Mouse (Mus musculus): Measurements from ENCODE around the gene Myo1h.

Myo1h gene

DNA sequence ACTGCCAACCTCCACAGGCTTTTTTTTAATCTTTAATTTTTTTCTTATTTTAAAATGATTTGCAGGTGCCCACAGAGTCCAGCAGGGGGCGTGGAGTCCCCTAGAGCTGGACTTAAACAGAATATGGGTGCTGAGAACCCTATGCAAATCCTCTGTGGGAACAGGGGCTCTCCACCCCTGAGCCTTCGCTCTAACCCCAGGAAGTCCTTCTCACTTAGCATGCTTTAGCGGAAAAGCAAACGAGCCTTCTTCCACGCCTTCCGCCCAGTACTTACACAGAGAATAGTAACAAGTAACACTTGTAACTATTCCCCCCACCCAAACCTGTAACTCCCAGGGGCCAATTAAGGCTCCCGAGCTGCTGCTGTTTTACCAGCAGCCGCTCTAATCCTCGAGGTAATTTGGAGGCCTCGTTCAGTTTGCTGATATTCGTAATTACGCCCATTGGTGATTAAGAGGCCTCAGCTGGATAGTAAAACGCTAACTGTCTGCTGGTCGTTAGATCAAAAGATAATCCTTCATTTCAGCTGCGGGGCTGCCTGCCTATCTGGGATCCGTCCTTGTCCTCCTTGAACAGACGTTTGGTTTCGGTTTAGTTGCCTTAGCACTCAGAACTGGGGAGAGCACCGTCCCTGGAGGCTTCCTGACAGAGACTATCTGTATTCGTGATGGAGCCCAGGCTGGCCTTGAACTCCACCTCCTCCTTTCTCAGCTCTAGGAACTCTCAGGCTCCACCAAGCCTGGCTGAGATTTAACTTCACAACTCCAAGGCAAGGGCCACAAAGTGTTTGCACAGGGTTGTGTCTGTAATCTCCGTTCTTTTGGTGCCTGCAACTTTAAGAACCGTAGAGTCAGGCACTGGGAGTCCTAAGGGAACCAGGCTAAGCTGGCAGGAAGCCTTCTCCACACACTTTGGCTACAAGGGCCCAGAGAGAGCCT lies 8.0 kb downstream of the Myo1h start:
- DNase-seq: peak; percentile 25

DNA sequence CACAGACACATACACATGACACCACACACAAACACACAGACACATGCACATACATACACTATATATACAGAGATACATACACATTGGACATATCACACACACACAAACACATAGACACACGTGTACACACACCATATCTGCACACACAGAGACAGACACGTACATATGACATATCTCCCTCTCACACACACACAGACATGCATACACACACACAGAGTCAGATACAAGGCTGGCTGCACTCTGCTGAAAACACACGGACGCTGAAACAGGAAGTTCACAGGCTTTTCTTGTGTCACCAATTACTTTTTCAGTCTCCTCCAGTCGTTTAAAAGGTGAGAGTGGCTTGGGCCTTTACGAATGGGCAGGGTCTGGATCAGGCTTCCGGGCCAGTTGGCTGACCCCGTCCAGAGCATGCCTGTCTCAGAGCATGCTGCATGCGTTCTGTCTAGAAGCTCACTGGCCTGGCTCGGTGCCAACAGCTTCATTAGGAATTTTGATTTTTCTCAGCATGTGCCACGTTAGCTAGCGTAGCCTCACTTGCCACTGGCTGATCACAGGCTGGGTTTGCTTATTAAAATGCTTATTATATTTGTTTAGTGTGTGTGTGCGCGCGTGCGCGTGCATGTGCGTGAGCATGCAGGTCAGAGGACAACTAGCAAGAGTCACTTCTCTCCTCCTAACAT lies 9.4 kb downstream of the Myo1h start:
- no peak for DNase-seq

DNA sequence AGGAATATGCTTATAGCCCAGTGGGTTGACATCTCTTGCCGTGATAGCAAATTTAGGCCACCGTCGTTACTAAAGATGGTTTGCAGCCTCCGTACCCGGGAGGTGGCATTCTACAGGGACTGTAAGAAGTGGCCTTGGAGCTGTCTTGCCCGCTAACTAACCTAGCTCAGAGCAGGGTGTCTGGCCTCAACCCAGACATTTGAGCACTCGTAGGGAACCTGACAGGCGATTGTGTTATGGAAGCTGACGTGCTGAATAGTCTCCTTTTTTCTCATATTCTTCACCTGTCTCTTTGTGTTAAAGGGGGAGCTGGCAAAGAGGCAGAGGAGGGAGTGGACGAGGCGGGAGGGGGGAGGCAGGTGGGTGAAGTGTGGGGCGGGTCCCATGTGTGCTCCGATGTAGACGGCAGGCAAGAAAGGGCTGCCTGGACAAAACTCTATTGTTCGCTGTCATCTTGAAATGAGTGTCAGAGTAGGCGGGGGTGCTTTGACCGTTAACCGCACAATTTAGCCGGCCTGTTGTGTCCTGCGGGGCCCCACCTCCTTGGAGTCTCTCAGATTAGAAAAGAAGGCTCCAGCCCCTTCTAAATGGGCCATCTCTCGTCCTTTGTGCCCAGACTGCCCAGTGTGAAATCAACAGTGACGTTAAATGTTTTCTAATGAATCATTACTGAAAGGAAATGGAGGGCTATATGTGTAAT lies 10.3 kb downstream of the Myo1h start:
- DNase-seq: no peak

DNA sequence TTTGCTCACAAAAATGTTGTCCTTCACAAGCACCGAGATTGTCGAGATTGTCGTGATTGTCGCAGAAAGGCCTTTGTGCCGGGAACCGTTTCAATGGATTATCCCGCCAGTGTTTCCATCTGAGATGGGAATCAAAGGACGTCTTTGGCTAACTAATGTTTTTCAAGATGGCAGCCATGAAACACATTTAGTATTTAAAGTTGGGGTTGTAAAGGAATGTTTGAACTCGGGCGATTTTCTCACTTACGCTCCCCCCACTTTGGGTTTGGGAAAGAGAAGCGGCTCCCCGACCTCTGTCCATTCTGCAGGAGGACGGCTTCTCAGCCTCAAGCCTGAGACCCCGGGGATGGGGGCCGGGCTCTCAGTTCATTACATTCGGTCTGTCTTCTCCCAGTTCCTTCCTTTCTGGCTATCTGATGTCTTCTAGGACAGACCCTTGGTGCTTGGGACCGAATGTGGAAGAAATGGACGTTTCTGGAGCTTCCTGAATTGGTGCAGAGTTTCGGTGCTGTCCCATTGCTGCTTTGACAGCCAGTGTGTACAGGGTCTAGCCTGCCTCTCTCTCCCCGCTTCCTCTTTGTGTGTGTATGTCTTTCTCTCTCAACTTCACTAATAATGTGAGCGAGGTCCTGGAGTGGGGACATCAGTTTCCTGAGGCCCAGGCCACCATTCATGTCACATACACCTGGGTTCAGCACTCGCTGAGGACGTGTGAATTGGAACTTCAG lies 11.1 kb downstream of the Myo1h start:
- DNase-seq: no peak

DNA sequence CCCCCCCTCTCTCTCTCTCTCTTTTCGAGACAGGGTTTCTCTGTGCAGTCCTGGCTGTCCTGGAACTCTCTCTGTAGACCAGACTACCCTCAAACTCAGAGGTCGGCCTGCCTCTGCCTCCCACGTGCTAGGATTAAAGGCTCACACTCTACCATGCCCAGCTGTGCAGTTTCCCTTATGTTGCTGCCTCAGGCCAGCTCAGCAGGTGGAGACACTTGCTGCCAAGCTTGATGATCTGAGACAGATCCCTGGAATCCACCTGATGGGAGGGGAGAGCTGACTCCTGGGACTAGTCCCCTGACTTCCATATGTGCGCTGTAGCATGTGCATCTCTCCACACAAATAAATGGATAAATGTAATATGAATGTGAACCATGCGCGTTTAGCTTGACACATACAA lies 14.2 kb downstream of the Myo1h start:
- DNase-seq: no peak

DNA sequence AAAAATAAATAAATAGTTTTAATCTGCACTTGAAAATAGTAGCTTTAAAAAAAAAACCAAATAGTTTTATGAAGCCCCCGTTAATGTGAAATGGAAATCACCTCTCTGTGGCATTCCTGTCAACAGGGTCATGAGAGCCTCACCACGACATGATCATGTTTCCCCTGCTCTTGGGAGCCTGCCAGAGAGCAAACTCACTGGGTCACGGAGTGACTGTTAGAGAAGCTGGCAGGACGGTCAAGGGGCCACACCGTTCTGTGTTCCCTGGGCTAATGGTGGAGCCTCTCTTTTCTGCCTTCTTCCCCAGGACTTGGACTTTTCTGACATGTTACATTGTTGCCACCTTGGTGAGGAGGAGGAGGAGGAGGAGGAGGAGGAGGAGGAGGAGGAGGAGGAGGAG lies 17.5 kb downstream of the Myo1h start:
- no peak for DNase-seq

DNA sequence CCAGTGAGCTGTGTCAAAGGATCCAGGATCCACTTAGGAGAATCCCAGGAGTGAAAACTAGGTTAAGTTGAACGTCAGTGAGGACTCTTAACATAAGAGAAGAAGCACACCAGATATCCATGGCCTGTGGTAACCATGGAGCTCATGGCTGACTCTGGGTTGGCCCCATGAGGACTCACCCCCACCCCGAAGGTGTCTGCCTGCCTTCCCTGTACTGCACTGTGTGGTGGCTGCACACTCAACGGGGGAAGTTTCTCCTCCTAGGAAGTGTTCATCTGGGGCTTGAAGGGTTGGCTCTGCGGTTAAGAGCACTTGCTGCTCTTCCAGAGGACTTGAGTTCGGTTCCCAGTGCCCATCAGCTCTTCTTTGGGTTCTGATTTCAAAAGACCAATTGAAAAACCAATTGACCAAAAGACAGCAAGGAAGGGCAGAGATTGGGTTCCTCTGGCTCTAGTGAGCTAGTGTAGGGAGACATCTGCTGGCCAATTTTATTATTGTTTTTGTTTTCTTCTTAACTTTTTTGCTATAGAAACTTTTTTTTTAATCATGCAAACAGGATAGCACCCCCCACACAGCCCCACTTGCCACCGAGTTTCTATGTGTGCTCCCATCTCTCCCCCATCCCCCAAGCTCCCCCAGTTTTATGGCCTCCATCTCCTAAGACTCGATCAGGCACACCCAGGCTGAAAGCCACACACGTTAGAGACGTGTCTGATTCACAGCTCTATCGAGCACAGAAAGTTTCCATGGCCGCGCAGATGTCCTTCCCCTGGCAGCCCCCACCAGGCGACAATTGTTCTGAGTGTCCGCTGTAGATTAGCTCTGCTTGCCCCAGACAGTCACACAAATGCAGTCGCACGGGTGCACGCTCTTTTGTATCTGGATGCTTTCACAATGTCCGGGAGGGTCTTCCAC lies 20.1 kb downstream of the Myo1h start:
- peak; percentile 34 for DNase-seq

DNA sequence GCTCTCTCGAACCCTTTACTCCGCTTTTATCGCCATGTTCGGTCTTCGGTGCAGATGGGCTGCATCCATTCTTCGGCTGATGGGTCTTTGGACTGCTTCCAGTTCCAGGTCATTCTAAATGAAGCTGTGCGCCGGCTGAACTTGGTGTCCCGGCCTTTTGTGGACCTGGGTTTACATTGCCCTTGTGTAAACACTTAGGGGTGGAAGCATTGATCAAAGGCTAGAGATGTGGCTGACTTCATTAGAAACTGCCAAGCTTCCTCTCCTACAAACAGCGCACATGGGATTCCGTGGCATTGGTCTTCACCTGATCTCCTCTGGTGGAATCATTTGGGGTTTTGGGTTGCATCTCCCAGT lies 20.7 kb downstream of the Myo1h start:
- DNase-seq: no peak

DNA sequence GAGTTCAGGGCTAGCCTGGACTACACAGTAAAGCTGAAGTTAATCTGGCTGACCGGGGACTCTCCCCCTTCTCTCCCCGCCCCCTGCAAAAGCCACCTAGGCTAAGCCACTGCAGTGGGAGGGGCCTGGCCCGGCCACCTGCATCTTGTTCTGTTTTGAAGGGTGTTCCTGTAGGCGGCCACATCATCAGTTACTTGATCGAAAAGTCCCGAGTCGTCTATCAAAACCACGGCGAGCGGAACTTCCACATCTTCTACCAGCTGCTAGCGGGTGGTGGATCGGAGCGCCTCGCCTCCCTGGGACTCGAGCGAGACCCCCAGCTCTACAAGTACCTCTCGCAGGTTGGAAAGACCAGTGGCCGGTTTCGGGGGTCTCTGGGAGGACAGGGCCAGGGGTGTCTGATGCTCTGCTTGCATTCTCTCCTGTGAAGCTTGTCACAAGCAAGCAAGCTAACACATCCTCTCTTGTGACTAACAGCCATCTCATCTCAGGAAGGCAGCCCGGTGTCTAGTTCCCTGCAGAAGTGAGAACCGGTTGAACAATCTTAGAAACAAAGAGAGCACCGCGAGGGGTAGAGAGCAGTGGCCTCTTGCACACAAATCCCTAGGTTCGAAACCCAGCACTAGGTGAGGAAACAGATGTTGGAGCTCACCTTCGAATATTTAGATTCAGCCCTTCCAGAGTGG lies 34.3 kb downstream of the Myo1h start:
- peak; percentile 54 for DNase-seq

DNA sequence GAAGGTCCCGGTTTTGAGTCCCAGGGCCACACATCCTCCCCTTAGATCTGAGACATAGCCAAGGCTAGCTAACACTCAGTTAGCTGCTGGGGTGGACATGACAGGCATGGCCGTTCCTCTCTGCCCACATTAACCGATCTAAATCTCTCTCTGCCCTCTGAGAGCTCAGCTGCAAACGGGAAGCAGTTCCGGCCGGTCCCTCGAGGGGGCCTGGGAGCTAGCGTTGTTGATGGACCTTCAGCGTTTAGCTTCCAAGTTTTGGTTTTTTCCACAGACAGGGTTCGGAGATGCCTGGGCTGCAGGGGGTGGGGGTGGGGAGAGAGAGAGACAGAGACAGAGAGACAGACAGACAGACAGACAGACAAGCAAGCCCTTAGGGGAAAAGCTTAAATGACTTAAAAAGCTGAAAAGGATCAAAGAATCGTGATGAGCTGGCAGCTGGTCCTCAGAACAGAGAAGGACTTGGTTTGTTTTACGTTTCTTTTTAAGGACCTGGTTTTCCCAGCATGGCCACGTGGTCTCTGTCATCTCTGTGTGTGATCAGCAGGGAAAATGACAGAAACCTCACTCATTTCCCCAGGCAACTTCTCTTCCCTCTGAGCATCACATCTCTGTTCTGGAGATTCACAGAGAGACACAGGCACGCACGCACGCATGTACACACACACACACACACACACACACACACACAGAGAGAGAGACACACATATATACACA lies 35.0 kb downstream of the Myo1h start:
- peak; percentile 56 for DNase-seq

DNA sequence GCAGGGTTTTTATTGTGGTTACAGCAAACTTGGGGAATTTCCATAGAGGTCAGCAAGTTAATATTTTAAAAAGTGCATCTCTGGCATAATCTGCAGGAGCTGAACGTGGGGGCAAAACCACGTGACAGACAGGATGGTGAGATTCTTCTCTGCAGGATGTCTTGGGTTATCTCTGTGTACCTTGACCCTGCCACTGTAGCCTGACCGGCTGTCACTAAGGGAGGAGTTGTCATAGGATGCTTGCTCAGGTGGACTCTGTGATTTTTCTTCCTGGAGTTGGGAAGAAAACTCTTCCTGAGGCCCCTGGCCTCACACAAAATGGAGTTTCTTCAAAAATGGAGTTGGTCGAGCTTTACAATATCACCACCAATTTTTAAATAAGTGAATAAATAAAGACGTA lies 54.0 kb downstream of the Myo1h start:
- DNase-seq: no peak

DNA sequence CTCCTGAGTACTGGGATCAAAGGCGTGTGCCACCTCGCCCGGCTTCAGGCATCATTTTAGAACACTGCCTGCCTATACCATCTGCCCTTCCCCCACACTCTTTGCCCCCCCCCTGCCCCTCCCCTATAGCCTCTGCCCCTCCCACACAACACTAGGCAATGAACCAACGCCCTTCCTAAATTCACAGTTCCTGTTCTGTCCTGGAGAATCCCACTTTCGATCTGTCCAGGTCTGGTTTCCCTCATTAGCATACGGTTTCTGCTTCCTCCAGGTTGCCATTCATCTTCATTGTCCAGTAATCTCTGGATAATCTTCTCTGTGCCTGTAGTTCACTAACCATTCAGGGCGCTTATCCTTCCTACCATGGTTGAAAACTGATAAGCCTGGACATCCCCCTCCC lies 54.6 kb downstream of the Myo1h start:
- no peak for DNase-seq

DNA sequence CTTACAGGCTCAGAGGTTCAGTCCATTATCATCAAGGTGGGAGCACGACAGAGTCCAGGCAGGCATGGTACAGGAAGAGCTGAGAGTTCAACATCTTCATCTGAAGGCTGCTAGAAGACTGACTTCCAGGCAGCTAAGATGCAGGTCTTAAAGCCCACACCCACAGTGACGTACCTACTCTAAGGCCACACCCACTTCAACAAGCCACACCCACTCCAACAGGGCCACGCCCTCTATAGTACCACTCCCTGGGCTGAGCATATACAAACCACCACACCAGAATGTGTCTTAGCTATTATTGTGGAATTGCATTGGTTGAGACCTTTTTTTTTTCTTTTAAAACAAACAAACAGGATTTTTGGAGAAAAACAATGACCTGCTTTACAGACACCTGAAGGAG lies 56.6 kb downstream of the Myo1h start:
- no peak for DNase-seq

DNA sequence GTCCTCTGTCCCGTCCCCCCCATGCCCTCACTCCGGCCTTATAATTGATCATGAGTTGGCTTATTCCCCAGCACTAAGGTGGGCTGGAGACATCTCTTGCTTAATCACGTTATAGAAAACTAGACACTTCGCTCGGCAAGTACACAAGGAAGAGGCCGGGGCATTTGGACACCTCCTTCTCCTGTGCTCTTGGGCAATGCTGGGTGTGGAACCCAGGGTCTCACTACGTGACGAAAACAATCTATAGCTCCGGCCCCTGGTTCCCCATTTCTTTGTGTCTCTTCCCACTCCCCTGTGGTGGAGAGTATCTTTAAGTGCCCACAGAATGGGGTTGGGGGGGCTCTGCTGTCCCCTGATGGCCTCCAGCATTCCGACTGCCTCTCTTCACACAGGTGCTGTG lies 58.0 kb downstream of the Myo1h start:
- DNase-seq: no peak

DNA sequence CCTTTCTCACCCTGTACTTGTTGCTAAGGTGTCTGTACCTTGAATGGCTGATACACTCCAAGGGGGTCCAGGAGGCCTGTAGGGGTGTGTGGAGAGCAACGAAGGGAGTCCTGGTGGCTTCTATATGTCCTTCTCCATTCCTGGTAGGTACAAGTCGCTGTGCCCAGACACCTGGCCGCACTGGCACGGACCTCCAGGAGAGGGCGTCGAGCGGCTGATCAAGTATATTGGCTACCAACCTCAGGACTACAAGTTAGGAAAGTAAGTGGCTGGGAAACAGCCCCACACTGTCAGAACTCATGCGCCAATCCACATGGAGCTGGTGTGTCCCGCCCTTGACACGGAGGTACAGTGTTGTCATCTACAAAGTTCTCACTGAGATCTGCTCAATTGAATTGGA lies 62.5 kb downstream of the Myo1h start:
- DNase-seq: no peak

DNA sequence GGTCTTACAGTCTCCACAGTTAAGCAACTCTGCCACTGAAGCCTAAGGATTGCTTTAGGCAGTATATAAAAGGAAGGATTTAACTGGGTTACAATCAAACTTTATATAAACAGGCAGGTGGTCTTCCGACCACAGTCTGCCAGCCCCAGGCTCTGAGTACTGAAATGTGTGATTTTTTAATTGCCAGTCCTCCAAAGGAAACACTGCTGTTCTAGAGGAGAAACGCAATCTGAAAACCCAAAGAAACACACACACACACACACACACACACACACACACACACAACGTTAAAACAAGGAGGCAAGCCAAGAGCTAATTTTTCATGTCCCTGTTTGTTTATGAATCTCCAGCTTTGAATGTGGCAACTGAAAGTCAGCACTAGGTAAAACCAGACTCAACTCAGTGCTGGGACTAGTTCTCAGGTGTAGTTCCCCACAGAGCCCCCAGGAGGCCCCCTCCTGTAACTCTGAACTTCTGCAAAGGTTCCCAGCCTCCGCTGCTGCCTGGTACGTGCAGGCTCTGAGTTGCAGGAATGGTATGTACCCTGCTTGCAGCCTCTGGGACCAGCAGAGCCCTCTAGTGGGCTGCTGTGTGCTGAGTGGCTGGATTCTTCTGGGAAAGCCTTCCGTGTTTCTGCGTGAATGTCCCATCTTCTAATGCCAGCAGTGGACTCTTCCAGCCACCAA lies 67.4 kb downstream of the Myo1h start:
- peak; percentile 96 for DNase-seq

DNA sequence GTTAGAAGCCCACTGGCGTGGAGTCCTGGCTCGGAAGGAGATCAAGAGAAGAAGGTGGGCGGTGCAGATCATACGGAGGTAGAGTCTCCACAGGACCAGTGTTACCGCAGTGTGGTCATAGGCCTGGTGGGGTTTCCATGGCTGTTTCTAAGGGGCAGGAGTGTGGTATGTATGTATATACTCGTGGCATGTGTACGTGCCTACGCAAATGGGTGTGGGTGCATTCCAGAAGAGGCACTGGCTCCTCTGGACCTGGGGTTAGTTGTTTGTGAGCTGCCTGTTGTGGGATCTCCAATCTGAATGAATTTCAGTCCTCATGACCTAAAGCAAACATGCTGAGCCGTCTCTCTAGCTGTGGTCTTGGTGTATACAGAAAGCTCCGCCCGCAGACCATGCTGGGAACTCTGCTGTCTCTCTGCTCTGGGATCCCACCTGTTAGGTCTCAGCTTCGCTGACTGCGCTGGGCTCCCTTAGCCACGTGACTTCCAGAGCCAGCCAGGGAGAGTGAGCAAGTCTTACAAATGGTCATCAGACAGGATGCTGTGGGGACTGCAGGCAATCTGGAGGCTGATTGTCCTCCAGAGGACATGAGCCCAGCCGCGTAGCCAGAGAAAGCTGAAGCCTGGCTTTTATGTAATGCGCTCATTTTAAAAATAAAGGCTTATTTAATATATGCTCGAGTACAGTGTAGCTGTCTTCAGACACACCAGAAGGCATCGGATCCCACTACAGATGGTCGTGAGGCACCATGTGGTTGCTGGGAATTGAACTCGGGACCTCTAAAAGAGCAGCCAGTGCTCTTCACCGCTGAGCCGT lies 68.2 kb downstream of the Myo1h start:
- DNase-seq: peak; percentile 49

DNA sequence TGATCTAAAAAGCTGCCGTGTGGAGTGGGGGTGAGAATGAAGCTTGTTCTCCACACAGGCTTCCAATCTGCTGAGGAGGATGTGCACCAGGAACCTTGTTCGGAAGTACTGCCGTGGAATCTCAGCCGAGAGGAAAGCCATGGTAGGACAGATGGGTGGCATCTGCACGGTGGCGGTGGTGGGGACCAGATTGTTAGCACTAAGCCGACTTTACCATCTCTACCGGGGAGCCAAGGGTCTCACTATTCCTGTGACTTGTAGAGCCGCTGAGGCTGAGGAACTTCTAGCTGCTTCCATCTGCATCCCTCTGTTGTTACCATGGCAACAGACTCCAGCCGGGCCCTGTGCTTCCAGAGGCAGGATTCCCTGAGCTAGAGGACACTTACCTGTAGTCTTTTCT lies 69.9 kb downstream of the Myo1h start:
- no peak for DNase-seq

DNA sequence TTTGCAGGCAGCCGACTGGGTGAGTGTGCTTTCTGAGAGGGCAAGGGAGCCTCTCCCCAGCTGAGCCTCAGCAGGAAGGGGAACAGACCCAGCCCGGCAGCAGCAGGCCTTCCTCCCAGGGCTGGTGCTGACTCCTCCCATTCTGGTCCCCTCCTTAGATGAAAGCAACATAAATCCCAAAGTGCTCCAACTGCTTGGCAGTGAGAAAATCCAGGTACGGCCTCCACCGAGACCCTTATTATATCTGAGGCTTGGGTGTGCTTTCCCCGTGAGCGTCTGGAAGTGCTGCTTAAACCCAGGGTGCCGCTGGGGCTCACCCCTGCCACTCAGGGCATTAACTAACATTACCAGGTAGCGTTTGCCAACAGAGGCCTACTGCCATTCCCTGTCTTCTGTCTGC lies 70.6 kb downstream of the Myo1h start:
- no peak for DNase-seq
